Mouse (Mus musculus): ENCODE measurements around the gene 1700011L22Rik. TPM values are rescaled to one million over a fixed set of nuclear protein-coding genes. Genes with fewer than 3 reads are reported as not detected.

1700011L22Rik gene
- polyA plus RNA-seq, 1 experiment from 2014 or later = not detected

GRCm38 (mm10) chr8:79261920-79262319 lies 13.6 kb upstream of the 1700011L22Rik start:
- no peak for ATAC-seq (replicated peaks; ENCODE audit: low FRiP score)
- Histone ChIP-seq H3K27ac (ENCODE audit: low read depth, low read length) (no peak overlapping the region), H3K9me3 (ENCODE audit: control insufficient read depth, low read length) (no peaks in the 10 kb centered on the region), H3K27me3 (replicated peaks; ENCODE audit: control insufficient read depth, insufficient read depth, low read length) (no peaks in the 10 kb centered on the region), H3K4me1 (replicated peaks; ENCODE audit: control insufficient read depth, insufficient read depth, low read length) (no peaks in the 10 kb centered on the region), H3K4me3 (ENCODE audit: low read depth, low read length) (no peak overlapping the region), H3K36me3 (ENCODE audit: control insufficient read depth, insufficient read depth, low read length) (no peaks in the 10 kb centered on the region), H3K4me2 (no peak overlapping the region), H3K9ac (ENCODE audit: low read depth, low read length) (no peak overlapping the region)
- WGBS = 84% methylated on average over 5 of the region's 5 CpGs
- no peak for DNase-seq (ENCODE audit: low spot score)

GRCm38 (mm10) chr8:79256076-79256705 lies 7.8 kb upstream of the 1700011L22Rik start:
- ATAC-seq (replicated peaks; ENCODE audit: low FRiP score) (no peak), DNase-seq (ENCODE audit: low spot score) (no peak)
- no peak overlapping the region for H3K4me2 ChIP-seq
- no peak overlapping the region for H3K27ac ChIP-seq (ENCODE audit: low read depth, low read length)
- no peak overlapping the region for H3K9ac ChIP-seq (ENCODE audit: low read depth, low read length)
- no peaks in the 10 kb centered on the region for H3K9me3 ChIP-seq (ENCODE audit: control insufficient read depth, low read length)
- no peaks in the 10 kb centered on the region for H3K36me3 ChIP-seq (ENCODE audit: control insufficient read depth, insufficient read depth, low read length)
- WGBS = 82% methylated on average over 8 of the region's 8 CpGs
- no peaks in the 10 kb centered on the region for H3K4me1 ChIP-seq (replicated peaks; ENCODE audit: control insufficient read depth, insufficient read depth, low read length)
- no peak overlapping the region for H3K4me3 ChIP-seq (ENCODE audit: low read depth, low read length)
- H3K27me3 ChIP-seq (replicated peaks; ENCODE audit: control insufficient read depth, insufficient read depth, low read length) = no peaks in the 10 kb centered on the region

GRCm38 (mm10) chr8:79253742-79254141 lies 5.4 kb upstream of the 1700011L22Rik start:
- 85% methylated on average over 6 of the region's 6 CpGs for WGBS
- Histone ChIP-seq H3K9me3 (ENCODE audit: control insufficient read depth, low read length) (no peaks in the 10 kb centered on the region), H3K27ac (ENCODE audit: low read depth, low read length) (no peak overlapping the region), H3K4me3 (ENCODE audit: low read depth, low read length) (no peak overlapping the region), H3K27me3 (replicated peaks; ENCODE audit: control insufficient read depth, insufficient read depth, low read length) (no peaks in the 10 kb centered on the region), H3K36me3 (ENCODE audit: control insufficient read depth, insufficient read depth, low read length) (no peaks in the 10 kb centered on the region), H3K9ac (ENCODE audit: low read depth, low read length) (no peak overlapping the region), H3K4me2 (no peak overlapping the region), H3K4me1 (replicated peaks; ENCODE audit: control insufficient read depth, insufficient read depth, low read length) (no peaks in the 10 kb centered on the region)
- ATAC-seq (replicated peaks; ENCODE audit: low FRiP score) = no peak
- DNase-seq (ENCODE audit: low spot score) = no peak

GRCm38 (mm10) chr8:79243422-79243821 lies 4.9 kb downstream of the 1700011L22Rik start:
- no peak for ATAC-seq (replicated peaks; ENCODE audit: low FRiP score)

GRCm38 (mm10) chr8:79239996-79240395 lies 8.4 kb downstream of the 1700011L22Rik start:
- Histone ChIP-seq H3K27me3 (replicated peaks; ENCODE audit: control insufficient read depth, insufficient read depth, low read length) (no peaks in the 10 kb centered on the region), H3K4me1 (replicated peaks; ENCODE audit: control insufficient read depth, insufficient read depth, low read length) (no peaks in the 10 kb centered on the region), H3K27ac (ENCODE audit: low read depth, low read length) (no peak overlapping the region), H3K4me3 (ENCODE audit: low read depth, low read length) (no peak overlapping the region), H3K9me3 (ENCODE audit: control insufficient read depth, low read length) (no peaks in the 10 kb centered on the region), H3K9ac (ENCODE audit: low read depth, low read length) (no peak overlapping the region), H3K36me3 (ENCODE audit: control insufficient read depth, insufficient read depth, low read length) (no peaks in the 10 kb centered on the region), H3K4me2 (no peak overlapping the region)
- ATAC-seq (replicated peaks; ENCODE audit: low FRiP score) (no peak), DNase-seq (ENCODE audit: low spot score) (no peak)
- 82% methylated on average over 7 of the region's 7 CpGs for WGBS

More at GRCm38 (mm10) chr8:79243422-79243821, 4.9 kb downstream of the 1700011L22Rik start:
- 88% methylated on average over 2 of the region's 2 CpGs for WGBS
- H3K4me3 ChIP-seq (ENCODE audit: low read depth, low read length) = no peak overlapping the region
- no peak for DNase-seq (ENCODE audit: low spot score)
- no peak overlapping the region for H3K9ac ChIP-seq (ENCODE audit: low read depth, low read length)
- no peaks in the 10 kb centered on the region for H3K36me3 ChIP-seq (ENCODE audit: control insufficient read depth, insufficient read depth, low read length)
- H3K4me2 ChIP-seq = no peak overlapping the region
- H3K9me3 ChIP-seq (ENCODE audit: control insufficient read depth, low read length) = no peaks in the 10 kb centered on the region
- no peaks in the 10 kb centered on the region for H3K4me1 ChIP-seq (replicated peaks; ENCODE audit: control insufficient read depth, insufficient read depth, low read length)
- no peaks in the 10 kb centered on the region for H3K27me3 ChIP-seq (replicated peaks; ENCODE audit: control insufficient read depth, insufficient read depth, low read length)
- no peak overlapping the region for H3K27ac ChIP-seq (ENCODE audit: low read depth, low read length)

- 47% methylated on average over 3 of the region's 3 CpGs for whole genome bisulfite sequencing
- no peak overlapping the region for H3K9ac ChIP-seq (ENCODE audit: low read depth, low read length)
- no peaks in the 10 kb centered on the region for H3K9me3 ChIP-seq (ENCODE audit: control insufficient read depth, low read length)
- H3K36me3 ChIP-seq (ENCODE audit: control insufficient read depth, insufficient read depth, low read length) = no peaks in the 10 kb centered on the region
- no peak overlapping the region for H3K4me2 ChIP-seq
- ATAC-seq (replicated peaks; ENCODE audit: low FRiP score) (no peak), DNase-seq (ENCODE audit: low spot score) (no peak)
- no peak overlapping the region for H3K4me3 ChIP-seq (ENCODE audit: low read depth, low read length)
- no peaks in the 10 kb centered on the region for H3K4me1 ChIP-seq (replicated peaks; ENCODE audit: control insufficient read depth, insufficient read depth, low read length)
- H3K27me3 ChIP-seq (replicated peaks; ENCODE audit: control insufficient read depth, insufficient read depth, low read length) = no peaks in the 10 kb centered on the region
- no peak overlapping the region for H3K27ac ChIP-seq (ENCODE audit: low read depth, low read length)
Observed at GRCm38 (mm10) chr8:79239320-79239719, 9.1 kb downstream of the 1700011L22Rik start.

GRCm38 (mm10) chr8:79229266-79229888 lies 19.0 kb downstream of the 1700011L22Rik start:
- no peak overlapping the region for H3K27ac ChIP-seq (ENCODE audit: low read depth, low read length)
- H3K4me3 ChIP-seq (ENCODE audit: low read depth, low read length) = no peak overlapping the region
- H3K9me3 ChIP-seq (ENCODE audit: control insufficient read depth, low read length) = no peaks in the 10 kb centered on the region
- no peak overlapping the region for H3K9ac ChIP-seq (ENCODE audit: low read depth, low read length)
- ATAC-seq (replicated peaks; ENCODE audit: low FRiP score) = no peak
- no peaks in the 10 kb centered on the region for H3K27me3 ChIP-seq (replicated peaks; ENCODE audit: control insufficient read depth, insufficient read depth, low read length)
- no peak overlapping the region for H3K4me2 ChIP-seq
- DNase-seq (ENCODE audit: low spot score) = no peak
- 86% methylated on average over 8 of the region's 8 CpGs for WGBS
- H3K4me1 ChIP-seq (replicated peaks; ENCODE audit: control insufficient read depth, insufficient read depth, low read length) = no peaks in the 10 kb centered on the region
- no peaks in the 10 kb centered on the region for H3K36me3 ChIP-seq (ENCODE audit: control insufficient read depth, insufficient read depth, low read length)

- Histone ChIP-seq H3K27ac (ENCODE audit: low read depth, low read length) (no peak overlapping the region), H3K4me3 (ENCODE audit: low read depth, low read length) (no peak overlapping the region), H3K4me2 (no peak overlapping the region), H3K4me1 (replicated peaks; ENCODE audit: control insufficient read depth, insufficient read depth, low read length) (no peaks in the 10 kb centered on the region), H3K36me3 (ENCODE audit: control insufficient read depth, insufficient read depth, low read length) (no peaks in the 10 kb centered on the region), H3K9me3 (ENCODE audit: control insufficient read depth, low read length) (no peaks in the 10 kb centered on the region), H3K9ac (ENCODE audit: low read depth, low read length) (no peak overlapping the region), H3K27me3 (replicated peaks; ENCODE audit: control insufficient read depth, insufficient read depth, low read length) (no peaks in the 10 kb centered on the region)
- ATAC-seq (replicated peaks; ENCODE audit: low FRiP score) (no peak), DNase-seq (ENCODE audit: low spot score) (no peak)
- WGBS = 84% methylated on average over 3 of the region's 3 CpGs
Observed at GRCm38 (mm10) chr8:79227916-79228315, 20.5 kb downstream of the 1700011L22Rik start.

GRCm38 (mm10) chr8:79227194-79227593 lies 21.2 kb downstream of the 1700011L22Rik start:
- 73% methylated on average over 4 of the region's 4 CpGs for WGBS
- Histone ChIP-seq H3K36me3 (ENCODE audit: control insufficient read depth, insufficient read depth, low read length) (no peaks in the 10 kb centered on the region), H3K9ac (ENCODE audit: low read depth, low read length) (no peak overlapping the region), H3K4me2 (no peak overlapping the region), H3K27me3 (replicated peaks; ENCODE audit: control insufficient read depth, insufficient read depth, low read length) (no peaks in the 10 kb centered on the region), H3K4me1 (replicated peaks; ENCODE audit: control insufficient read depth, insufficient read depth, low read length) (no peaks in the 10 kb centered on the region), H3K27ac (ENCODE audit: low read depth, low read length) (no peak overlapping the region), H3K9me3 (ENCODE audit: control insufficient read depth, low read length) (no peaks in the 10 kb centered on the region), H3K4me3 (ENCODE audit: low read depth, low read length) (no peak overlapping the region)
- DNase-seq (ENCODE audit: low spot score) = no peak
- ATAC-seq (replicated peaks; ENCODE audit: low FRiP score) = no peak

Data from liver, embryonic 11.5 days (tissue).